Mouse (Mus musculus) spleen, postnatal 10 days (tissue): ENCODE data around the gene Fbxw21.

Experiments
- DNase-seq, 2 experiments: peaks; one replicate each; pipeline ENCODE4 v3.0.0; 2021 to 2022; ENCODE audit warnings: low spot score in 2 of 2

Gene Fbxw21

GRCm38 (mm10) chr9:109111591-109111990 is 50.2 kb downstream of the Fbxw21 start:
- DNase-seq: peak in 1 of 2 experiments; percentile 8

- DNase-seq: no peak
These were observed 50.7 kb downstream of the Fbxw21 start for GRCm38 (mm10) chr9:109111101-109111500.

- DNase-seq: no peak
These were observed 51.6 kb downstream of the Fbxw21 start for GRCm38 (mm10) chr9:109110240-109110639.

- no peak for DNase-seq
These were observed 54.5 kb downstream of the Fbxw21 start for GRCm38 (mm10) chr9:109107341-109107740.

- DNase-seq: no peak
These were observed 56.2 kb downstream of the Fbxw21 start for GRCm38 (mm10) chr9:109105648-109106047.

GRCm38 (mm10) chr9:109105011-109105410 is 56.8 kb downstream of the Fbxw21 start:
- DNase-seq: no peak

GRCm38 (mm10) chr9:109104083-109104482 is 57.8 kb downstream of the Fbxw21 start:
- DNase-seq: no peak

- DNase-seq: no peak
These were observed 58.6 kb downstream of the Fbxw21 start for GRCm38 (mm10) chr9:109103250-109103649.

- DNase-seq: no peak
These were observed 59.3 kb downstream of the Fbxw21 start for GRCm38 (mm10) chr9:109102541-109102940.

GRCm38 (mm10) chr9:109101933-109102445 is 59.9 kb downstream of the Fbxw21 start:
- no peak for DNase-seq

- no peak for DNase-seq
These were observed 61.4 kb downstream of the Fbxw21 start for GRCm38 (mm10) chr9:109100307-109100928.

- no peak for DNase-seq
These were observed 62.9 kb downstream of the Fbxw21 start for GRCm38 (mm10) chr9:109098969-109099368.

- DNase-seq: no peak
These were observed 63.5 kb downstream of the Fbxw21 start for GRCm38 (mm10) chr9:109098366-109098765.

- DNase-seq: no peak
These were observed 64.0 kb downstream of the Fbxw21 start for GRCm38 (mm10) chr9:109097831-109098230.

- DNase-seq: no peak
These were observed 64.5 kb downstream of the Fbxw21 start for GRCm38 (mm10) chr9:109097291-109097690.

- no peak for DNase-seq
These were observed 65.0 kb downstream of the Fbxw21 start for GRCm38 (mm10) chr9:109096856-109097255.

GRCm38 (mm10) chr9:109096251-109096661 is 65.6 kb downstream of the Fbxw21 start:
- no peak for DNase-seq

GRCm38 (mm10) chr9:109095137-109095982 is 66.5 kb downstream of the Fbxw21 start, which contains the start of gene Plxnb1:
Gene Plxnb1 (plus strand): TSS chr9:109095389.
- DNase-seq: peak; percentile 23 to 47

- no peak for DNase-seq
These were observed 67.2 kb downstream of the Fbxw21 start for GRCm38 (mm10) chr9:109094553-109095136.

GRCm38 (mm10) chr9:109093786-109094552 is 67.9 kb downstream of the Fbxw21 start:
- DNase-seq: no peak

GRCm38 (mm10) chr9:109092799-109093198 is 69.0 kb downstream of the Fbxw21 start:
- no peak for DNase-seq

GRCm38 (mm10) chr9:109091802-109092201 is 70.0 kb downstream of the Fbxw21 start:
- DNase-seq: no peak
